Mouse (Mus musculus) ES-E14 (cell line): ENCODE measurements around the gene Hoxc10.

Source experiments
- HCFC1 ChIP-seq: IDR thresholded peaks from 2 replicates; pipeline ENCODE4 v1.6.1; 2012; ENCODE audit warnings: low read length, inconsistent platforms, borderline replicate concordance; ENCODE audit not compliant: insufficient read depth
- MAFK ChIP-seq: IDR thresholded peaks from 2 replicates; pipeline ENCODE4 v1.6.1; 2014; ENCODE audit warnings: mild to moderate bottlenecking, low read depth, low read length, inconsistent platforms; ENCODE audit not compliant: insufficient read depth
- ZC3H11A ChIP-seq: IDR thresholded peaks from 2 replicates; pipeline ENCODE4 v1.6.1; 2012; ENCODE audit warnings: low read depth, mild to moderate bottlenecking, inconsistent platforms, low read length, borderline replicate concordance

GRCm38 (mm10) chr15:102978615-102979515, 12.3 kb downstream of the Hoxc10 start:
- TF ChIP-seq ZC3H11A = no peak
- TF ChIP-seq HCFC1 = no peak
- TF ChIP-seq MAFK = no peak
